In genomic region chr5:118569017-118569416, GRCm38 (mm10) we compare ENCODE assay signal across 23 mouse cellular contexts. TPM values are rescaled to one million over a fixed set of nuclear protein-coding genes. Genes with fewer than 3 reads are reported as not detected.
DNase-seq lines count a peak whose midpoint lies in the region; ATAC-seq and TF ChIP-seq lines count a peak whose summit lies in the region.
"Had no signal": no experiment of that assay in that cellular context is flagged by ENCODE, and none has a peak within 500 bp of the region (broad histone marks: within the 10 kb centered on the region; RNA-seq: fewer than 3 reads in every experiment).

No protein-coding gene starts in this region.

- no peak for TF ChIP-seq CTCF in ES-Bruce4 (IDR thresholded peaks at IDR 0.05; ENCODE audit: low read depth, low read length)

- peak; percentile 84 for DNase-seq in midbrain, embryonic 11.5 days (ENCODE audit: low spot score, missing footprints)
- peak; percentile 38 for DNase-seq in R1 (ENCODE audit: low read depth, low spot score)
- DNase-seq in adrenal gland, postnatal 36 days: no peak
- no peak for DNase-seq in embryo, embryonic 10.5 days (ENCODE audit: low spot score)
- DNase-seq: adrenal gland, postnatal 25 days; B cell, adult 2 months; cerebellum, postnatal 25 days; forebrain, postnatal 0 days; heart, postnatal 4 days; kidney, adult 2 months; kidney, postnatal 4 days; lung, embryonic 14.5 days; lung, postnatal 14 days; right cerebral cortex, postnatal 14 days had no signal

- H3K4me2 ChIP-seq in heart, embryonic 13.5 days: no peak overlapping the region
- H3K4me2 ChIP-seq in heart, embryonic 12.5 days: no peak overlapping the region
- no peak overlapping the region for H3K4me2 ChIP-seq in midbrain, embryonic 11.5 days
- no peak overlapping the region for H3K4me2 ChIP-seq in midbrain, embryonic 15.5 days
- H3K4me2 ChIP-seq: intestine, embryonic 15.5 days; liver, embryonic 15.5 days; lung, embryonic 14.5 days; stomach, embryonic 15.5 days had no signal

- H3K27me3 ChIP-seq in heart, embryonic 13.5 days (replicated peaks): no peaks in the 10 kb centered on the region
- no peaks in the 10 kb centered on the region for H3K27me3 ChIP-seq in heart, embryonic 12.5 days (replicated peaks)
- H3K27me3 ChIP-seq in midbrain, embryonic 11.5 days (ENCODE audit: control insufficient read depth, insufficient read depth, low read length): no peaks in the 10 kb centered on the region
- H3K27me3 ChIP-seq in midbrain, embryonic 15.5 days (replicated peaks): no peaks in the 10 kb centered on the region; the same call in 1 of the 2 replicates
- H3K27me3 ChIP-seq in ES-Bruce4 (ENCODE audit: control insufficient read depth, insufficient read depth, low read length, poor library complexity, severe bottlenecking): no peaks in the 10 kb centered on the region
- H3K27me3 ChIP-seq: intestine, embryonic 15.5 days; liver, embryonic 15.5 days; Patski; stomach, embryonic 15.5 days had no signal

- WGBS in heart, embryonic 13.5 days: 54% methylated on average over 3 of the region's 3 CpGs
- WGBS in heart, embryonic 12.5 days: 44% methylated on average over 3 of the region's 3 CpGs
- WGBS in midbrain, embryonic 11.5 days: 43% methylated on average over 3 of the region's 3 CpGs
- WGBS in midbrain, embryonic 15.5 days: 46% methylated on average over 3 of the region's 3 CpGs

- ATAC-seq in heart, embryonic 13.5 days (ENCODE audit: extremely low read depth, insufficient number of reproducible peaks, low FRiP score, low TSS enrichment): no peak
- no peak for ATAC-seq in heart, embryonic 12.5 days (ENCODE audit: insufficient number of reproducible peaks, low FRiP score)
- ATAC-seq in midbrain, embryonic 11.5 days (ENCODE audit: low FRiP score): no peak
- no peak for ATAC-seq in midbrain, embryonic 15.5 days (replicated peaks)
- ATAC-seq: forebrain, postnatal 0 days; hindbrain, postnatal 0 days; intestine, embryonic 15.5 days; Patski had no signal

- no peak overlapping the region for H3K4me3 ChIP-seq in heart, embryonic 13.5 days
- H3K4me3 ChIP-seq in heart, embryonic 12.5 days: no peak overlapping the region
- H3K4me3 ChIP-seq in midbrain, embryonic 11.5 days (ENCODE audit: low read depth, low read length): no peak overlapping the region
- H3K4me3 ChIP-seq in midbrain, embryonic 15.5 days: no peak overlapping the region
- no peak overlapping the region for H3K4me3 ChIP-seq in ES-Bruce4 (ENCODE audit: low read depth, low read length)
- H3K4me3 ChIP-seq: intestine, embryonic 15.5 days; liver, embryonic 15.5 days; stomach, embryonic 15.5 days had no signal

- TF ChIP-seq POLR2A in ES-Bruce4 (IDR thresholded peaks at IDR 0.05; ENCODE audit: insufficient read depth, low read length): no peak

- H3K27ac ChIP-seq in heart, embryonic 13.5 days (replicated peaks): no peak overlapping the region
- H3K27ac ChIP-seq in heart, embryonic 12.5 days (ENCODE audit: poor library complexity, severe bottlenecking): no peak overlapping the region
- H3K27ac ChIP-seq in midbrain, embryonic 11.5 days (ENCODE audit: low read depth, low read length): no peak overlapping the region
- H3K27ac ChIP-seq in midbrain, embryonic 15.5 days: no peak overlapping the region
- no peak overlapping the region for H3K27ac ChIP-seq in ES-Bruce4 (ENCODE audit: insufficient read depth, low read length)
- H3K27ac ChIP-seq: hindbrain, postnatal 0 days; intestine, embryonic 15.5 days; liver, embryonic 15.5 days; stomach, embryonic 15.5 days had no signal

- no peaks in the 10 kb centered on the region for H3K9me3 ChIP-seq in heart, embryonic 13.5 days
- no peaks in the 10 kb centered on the region for H3K9me3 ChIP-seq in heart, embryonic 12.5 days (replicated peaks)
- no peaks in the 10 kb centered on the region for H3K9me3 ChIP-seq in midbrain, embryonic 11.5 days (ENCODE audit: control insufficient read depth, low read length)
- H3K9me3 ChIP-seq in midbrain, embryonic 15.5 days: no peaks in the 10 kb centered on the region
- H3K9me3 ChIP-seq in ES-Bruce4 (replicated peaks; ENCODE audit: control insufficient read depth, insufficient read depth, low read length, poor library complexity, severe bottlenecking): no peaks in the 10 kb centered on the region
- H3K9me3 ChIP-seq: intestine, embryonic 15.5 days; liver, embryonic 15.5 days; stomach, embryonic 15.5 days had no signal

- H3K4me1 ChIP-seq in heart, embryonic 13.5 days: peaks cover 91% of the 10 kb centered on the region
- H3K4me1 ChIP-seq in heart, embryonic 12.5 days (replicated peaks): peaks cover 69% of the 10 kb centered on the region
- H3K4me1 ChIP-seq in midbrain, embryonic 11.5 days (ENCODE audit: control insufficient read depth, insufficient read depth, low read length): peaks cover 43% of the 10 kb centered on the region
- peaks cover 73% of the 10 kb centered on the region for H3K4me1 ChIP-seq in midbrain, embryonic 15.5 days
- H3K4me1 ChIP-seq in ES-Bruce4 (ENCODE audit: control insufficient read depth, insufficient read depth, low read length): peaks cover 16% of the 10 kb centered on the region

- TF ChIP-seq EP300 in ES-Bruce4 (IDR thresholded peaks at IDR 0.05; ENCODE audit: insufficient read depth, low read depth, low read length): peak; percentile 77

- no peaks in the 10 kb centered on the region for H3K36me3 ChIP-seq in heart, embryonic 13.5 days
- H3K36me3 ChIP-seq in heart, embryonic 12.5 days: no peaks in the 10 kb centered on the region
- H3K36me3 ChIP-seq in midbrain, embryonic 11.5 days (ENCODE audit: control insufficient read depth, insufficient read depth, low read length): no peaks in the 10 kb centered on the region
- H3K36me3 ChIP-seq in midbrain, embryonic 15.5 days (replicated peaks): no peaks in the 10 kb centered on the region
- H3K36me3 ChIP-seq in ES-Bruce4 (ENCODE audit: control insufficient read depth, insufficient read depth, low read length, poor library complexity, severe bottlenecking): no peaks in the 10 kb centered on the region
- H3K36me3 ChIP-seq: intestine, embryonic 15.5 days; stomach, embryonic 15.5 days had no signal

- peak overlapping the region; percentile 15; the same call in 1 of the 2 replicates for H3K9ac ChIP-seq in heart, embryonic 13.5 days
- no peak overlapping the region for H3K9ac ChIP-seq in heart, embryonic 12.5 days
- H3K9ac ChIP-seq in midbrain, embryonic 11.5 days (ENCODE audit: low read length): 0 out of 2 replicates have a peak overlapping the region, but pooled peaks have one; percentile 9
- H3K9ac ChIP-seq in midbrain, embryonic 15.5 days: no peak overlapping the region
- H3K9ac ChIP-seq in ES-Bruce4 (ENCODE audit: low read depth, poor library complexity, severe bottlenecking): no peak overlapping the region
- H3K9ac ChIP-seq: forebrain, postnatal 0 days; intestine, embryonic 15.5 days; liver, embryonic 15.5 days; lung, embryonic 14.5 days; stomach, embryonic 15.5 days had no signal

RNA-seq across cellular contexts. Expression of gene Med13l, which starts 8.5 kb away (rescaled TPM):
- polyA plus RNA-seq in heart, embryonic 13.5 days (2015; fragmentation: Nextera tagmentation; extraction: Ambion mirVana): 6.3 and 6.8 TPM in 2 replicates
- polyA plus RNA-seq in heart, embryonic 12.5 days (2016; fragmentation: Nextera tagmentation; extraction: Ambion mirVana): 10.0 and 10.8 TPM in 2 replicates
- polyA plus RNA-seq in midbrain, embryonic 11.5 days (2014; fragmentation: Nextera tagmentation; extraction: Ambion mirVana): 9.0 and 9.8 TPM in 2 replicates
- 17.3 and 17.9 TPM in 2 replicates for polyA plus RNA-seq in midbrain, embryonic 15.5 days (2015; fragmentation: Nextera tagmentation; extraction: Ambion mirVana)
- 43.9 and 46.0 TPM in 2 replicates for polyA plus RNA-seq in ES-Bruce4 (2011; ENCODE audit: insufficient read depth, insufficient read length, low read depth, missing spikeins)
- total RNA-seq in adrenal gland, postnatal 36 days (2021): 10 to 100 TPM; 36.3 to 42.5 TPM

Comparison
In these comparisons a context has a peak if more than half of its experiments do, and no peak if none do; other contexts are left out.
1. H3K9ac ChIP-seq: peak in heart, embryonic 13.5 days (single experiment) and midbrain, embryonic 11.5 days (single experiment); none in heart, embryonic 12.5 days (single experiment), midbrain, embryonic 15.5 days (single experiment) and ES-Bruce4 (single experiment).
2. DNase-seq: peak in midbrain, embryonic 11.5 days (single experiment) and R1 (single experiment); none in adrenal gland, postnatal 36 days (0 of 2) and embryo, embryonic 10.5 days (single experiment).